Mouse (Mus musculus) thymus, postnatal 4 days (tissue): ENCODE results near the gene Rabac1.
A peak's percentile ranks its signal among the peaks of the same experiment; 100 is the strongest.

Experiments
- DNase-seq: peaks from one replicate; pipeline ENCODE4 v3.0.0; 2021

Rabac1 gene

GRCm38 (mm10) chr7:24971972-24972893 is at the start of gene Rabac1:
Gene Rabac1 (minus strand): TSS chr7:24972754.
- peak; percentile 92 for DNase-seq

DNA sequence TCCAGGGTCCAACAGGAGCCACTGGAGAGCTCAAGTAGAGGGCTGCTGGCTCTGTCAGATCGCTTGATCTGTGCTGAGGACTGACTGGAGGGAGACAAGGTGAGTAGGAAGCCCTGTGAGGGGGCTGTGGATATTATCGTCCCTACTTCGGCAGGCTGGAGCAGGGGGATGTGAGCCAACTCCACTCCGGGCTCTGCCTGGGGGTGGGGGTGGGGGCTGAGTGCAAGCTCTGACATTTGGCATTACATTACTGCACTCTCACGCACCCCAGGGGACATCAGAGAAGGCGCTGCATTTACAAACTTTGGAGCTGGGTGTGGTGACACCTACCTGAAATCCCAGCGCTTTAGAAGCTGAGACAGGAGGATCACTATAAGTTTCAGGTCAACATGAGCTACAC is 39.0 kb upstream of the Rabac1 start:
- no peak for DNase-seq

DNA sequence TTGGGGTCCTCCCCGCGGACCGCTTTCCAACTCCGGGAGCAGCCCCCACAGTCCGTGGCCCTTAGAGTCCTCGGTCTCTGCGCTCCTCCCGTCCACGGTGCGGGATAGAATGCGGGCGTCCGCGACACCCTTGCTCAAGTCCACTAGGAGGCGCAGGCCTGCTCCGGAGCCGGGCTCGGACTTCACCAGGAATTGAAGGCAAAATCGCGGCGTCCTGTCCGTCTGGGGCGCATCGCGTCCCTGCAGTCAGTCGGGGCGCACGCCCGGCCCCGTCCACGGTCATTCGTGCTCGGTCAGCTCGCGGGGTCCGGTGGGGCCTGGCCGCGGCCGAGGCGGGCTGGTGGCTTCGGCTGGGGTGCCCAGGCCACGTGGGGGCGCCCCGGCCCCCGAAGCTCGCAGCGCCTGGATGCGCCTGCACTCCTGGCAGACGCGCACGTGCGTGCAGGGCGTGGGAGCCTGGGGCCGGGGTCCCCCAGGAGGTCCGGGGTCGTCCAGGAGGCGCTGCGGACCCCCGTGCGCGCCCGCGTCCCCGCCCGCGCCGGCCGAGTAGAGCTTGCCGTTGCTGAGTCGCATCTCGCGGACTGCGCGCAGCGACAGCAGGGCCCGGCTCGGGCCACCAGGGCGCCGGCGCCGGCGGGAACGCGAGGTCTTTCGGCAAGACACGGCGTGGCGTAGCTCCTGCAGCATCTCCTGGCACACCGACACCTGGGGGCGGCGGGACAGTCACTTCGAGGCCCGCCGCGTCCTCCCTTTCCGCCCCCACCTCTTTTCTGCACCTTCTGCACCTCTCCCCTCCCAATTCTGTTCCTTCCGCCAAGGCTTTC is 37.7 kb upstream of the Rabac1 start:
- peak; percentile 66 for DNase-seq

DNA sequence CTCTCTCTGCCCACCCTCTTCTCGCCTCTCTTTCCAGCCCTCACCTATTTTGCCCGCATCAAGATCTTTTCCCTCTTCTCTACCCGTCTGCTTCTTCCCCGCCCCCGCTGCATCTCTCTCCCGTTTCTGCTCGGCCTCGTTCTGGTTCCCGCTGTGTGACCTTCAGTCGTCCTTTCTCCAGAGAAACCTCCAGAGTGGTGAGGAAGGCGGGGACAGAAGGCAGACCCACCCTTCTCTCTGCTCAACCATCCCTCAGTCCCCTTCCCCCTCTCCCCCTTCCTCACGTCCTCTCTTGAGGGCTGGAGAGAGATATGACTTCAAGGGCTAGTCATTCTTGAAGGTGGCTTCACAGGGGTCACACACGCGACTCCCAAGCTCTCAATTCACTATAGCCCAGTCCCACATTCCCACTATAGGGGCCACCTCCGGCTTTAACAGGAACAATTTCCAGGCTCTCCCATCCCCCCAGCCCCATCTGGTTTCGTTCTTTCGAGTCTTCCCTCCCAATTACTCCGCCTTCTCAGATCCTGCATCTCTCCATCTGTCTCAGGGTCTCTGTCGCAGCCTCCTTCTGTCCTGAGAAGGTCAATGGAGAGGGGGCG is 36.6 kb upstream of the Rabac1 start:
- DNase-seq: no peak

GRCm38 (mm10) chr7:25008635-25009034 is 36.1 kb upstream of the Rabac1 start:
- peak; percentile 90 for DNase-seq

GRCm38 (mm10) chr7:25007609-25008374 is 35.2 kb upstream of the Rabac1 start:
- DNase-seq: no peak

DNA sequence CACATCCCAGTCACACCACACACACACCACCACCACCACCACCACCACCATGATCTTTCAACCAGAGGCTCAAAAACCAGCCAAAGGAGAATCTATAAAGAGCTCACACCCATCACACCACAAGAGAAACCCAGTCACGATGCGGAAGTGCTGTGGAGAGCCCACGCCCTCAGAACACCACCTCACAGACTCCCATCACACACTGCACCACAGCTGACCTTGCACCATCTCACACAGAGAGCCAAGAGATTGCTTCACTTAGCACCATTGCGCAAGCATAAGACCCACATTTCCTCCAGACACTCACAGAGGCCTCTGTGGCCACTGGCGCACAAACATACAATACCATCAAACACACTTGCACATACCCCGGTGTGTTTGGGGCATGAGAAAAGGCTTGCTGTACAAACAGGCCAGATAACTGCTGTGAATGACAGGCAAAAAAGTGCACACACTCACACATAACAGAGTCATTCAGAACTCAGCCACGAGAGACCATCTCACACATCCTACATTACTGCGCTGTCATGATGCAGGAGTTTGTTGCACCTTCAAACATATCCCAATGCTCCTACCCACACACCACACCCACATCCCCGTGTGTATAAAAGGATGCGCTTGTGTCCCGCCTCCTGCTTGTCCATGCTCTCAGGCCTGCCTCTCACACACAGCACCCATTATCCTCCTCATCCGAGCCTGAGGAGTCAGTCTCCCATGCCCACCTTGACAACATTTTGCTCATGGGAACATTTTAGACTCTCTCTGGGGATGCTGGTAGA is 34.2 kb upstream of the Rabac1 start:
- no peak for DNase-seq

GRCm38 (mm10) chr7:25006171-25006570 is 33.6 kb upstream of the Rabac1 start:
- DNase-seq: no peak

- peak; percentile 63 for DNase-seq
Observed at GRCm38 (mm10) chr7:25005421-25006065, 33.0 kb upstream of the Rabac1 start, which contains the start of gene Atp1a3. Gene Atp1a3 (minus strand): TSS chr7:25005958.

DNA sequence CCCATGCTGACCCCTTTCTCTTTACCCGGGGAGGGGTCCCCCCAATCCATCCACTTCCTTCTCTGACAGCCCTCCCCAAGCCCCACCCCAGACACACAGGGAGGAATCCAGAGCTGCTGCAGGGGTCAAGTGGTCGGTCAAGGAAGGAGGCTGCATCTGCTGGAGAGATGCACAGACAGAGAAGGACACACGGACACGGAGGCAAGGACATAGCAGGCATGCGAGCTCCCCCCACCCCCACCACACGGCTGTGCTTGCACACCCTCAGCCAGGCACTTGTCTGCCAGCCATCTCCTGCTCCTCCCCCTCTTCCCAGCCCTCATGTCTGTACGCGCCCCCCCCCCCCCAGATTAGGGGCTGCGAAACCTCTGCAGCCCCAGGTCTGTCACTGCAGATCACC is 32.3 kb upstream of the Rabac1 start:
- no peak for DNase-seq

GRCm38 (mm10) chr7:25003820-25004388 is 31.4 kb upstream of the Rabac1 start:
- no peak for DNase-seq

GRCm38 (mm10) chr7:25003291-25003690 is 30.7 kb upstream of the Rabac1 start:
- no peak for DNase-seq

GRCm38 (mm10) chr7:25000711-25001110 is 28.2 kb upstream of the Rabac1 start:
- peak; percentile 86 for DNase-seq

GRCm38 (mm10) chr7:25000211-25000610 is 27.7 kb upstream of the Rabac1 start:
- DNase-seq: peak; percentile 53

- no peak for DNase-seq
Observed at GRCm38 (mm10) chr7:24993081-24993480, 20.5 kb upstream of the Rabac1 start.

DNA sequence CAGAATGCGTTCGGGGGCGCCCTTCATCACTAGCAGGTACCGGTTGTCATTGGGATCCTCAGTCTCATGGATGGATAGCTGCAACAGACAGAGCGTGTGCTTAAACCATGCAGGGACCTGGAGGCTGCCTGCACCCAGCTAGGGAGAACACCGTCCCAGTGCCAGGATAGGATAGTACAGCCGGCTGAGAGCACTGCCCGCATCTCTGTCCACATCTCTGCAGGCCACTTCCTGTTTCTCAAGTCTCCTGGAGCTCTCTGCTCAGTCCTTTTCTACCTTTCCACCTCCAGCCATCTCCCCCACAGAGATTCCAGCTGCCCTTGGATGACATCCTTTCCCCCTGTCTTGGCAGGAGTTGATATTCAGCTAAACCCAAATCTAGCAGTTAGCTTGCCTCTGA is 17.9 kb upstream of the Rabac1 start:
- DNase-seq: no peak

- DNase-seq: no peak
Observed at GRCm38 (mm10) chr7:24987941-24988340, 15.4 kb upstream of the Rabac1 start.

GRCm38 (mm10) chr7:24985799-24986198 is 13.2 kb upstream of the Rabac1 start:
- DNase-seq: peak; percentile 61

- no peak for DNase-seq
Observed at GRCm38 (mm10) chr7:24984307-24984706, 11.8 kb upstream of the Rabac1 start.

- DNase-seq: no peak
Observed at GRCm38 (mm10) chr7:24983396-24983795, 10.8 kb upstream of the Rabac1 start.

- DNase-seq: no peak
Observed at GRCm38 (mm10) chr7:24980439-24980838, 7.9 kb upstream of the Rabac1 start.
